Mouse (Mus musculus): ENCODE results near the gene Specc1l. TPM values are rescaled to one million over a fixed set of nuclear protein-coding genes. Genes with fewer than 3 reads are reported as not detected.

Specc1l gene
- 24.8 and 25.4 TPM in 2 replicates for polyA plus RNA-seq (2014; fragmentation: Nextera tagmentation; extraction: Ambion mirVana)

DNA sequence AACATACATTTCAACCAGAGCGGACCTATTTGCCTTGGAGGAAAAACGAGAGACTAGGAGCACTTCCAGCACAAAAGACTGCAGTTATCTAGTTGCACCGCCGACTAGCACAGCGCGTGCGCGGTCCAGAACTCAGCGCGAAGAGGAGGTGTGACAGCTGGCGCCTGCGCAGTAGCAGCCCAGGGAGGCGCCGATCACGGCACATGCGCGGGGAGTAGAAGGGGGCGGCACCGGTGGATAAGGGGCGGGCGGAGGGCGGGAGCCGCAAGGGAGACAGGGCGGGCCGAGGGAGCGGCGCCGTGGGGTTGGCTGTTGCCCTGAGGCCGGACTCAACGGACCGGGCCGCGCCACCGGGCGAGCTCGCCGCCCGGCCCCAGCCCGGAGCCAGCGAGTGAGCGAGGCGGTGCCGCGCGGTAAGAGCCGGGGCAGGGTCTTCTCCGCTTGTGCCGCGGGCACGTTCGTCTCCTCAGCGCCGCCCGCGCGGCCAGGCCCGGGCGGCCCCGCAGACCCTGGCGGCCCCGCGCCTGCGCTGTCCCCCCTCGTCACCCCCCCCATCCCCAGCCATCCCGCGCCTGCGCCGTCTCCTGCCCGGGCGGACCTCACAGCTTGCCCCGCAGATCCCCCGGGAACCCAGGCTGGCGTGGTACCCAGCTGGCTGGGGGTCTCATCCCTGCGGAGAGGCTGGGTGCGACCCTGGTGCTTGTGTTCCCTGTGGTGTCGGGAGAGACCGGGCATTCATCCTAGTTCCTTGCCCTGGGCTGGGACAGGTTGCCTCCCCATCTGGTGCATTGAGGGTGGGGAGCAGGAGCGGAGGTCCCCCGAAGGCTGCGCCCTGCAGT lies at the start of gene Specc1l:
TSS of gene Specc1l (plus strand) at position 267 of the 839 bp plus-strand sequence.
- DNase-seq (ENCODE audit: low spot score) (peak; percentile 94), ATAC-seq (replicated peaks; ENCODE audit: low FRiP score, low TSS enrichment, low read depth) (peak; percentile 98)
- under 1% methylated on average over 69 of the region's 80 CpGs for WGBS
- Histone ChIP-seq H3K36me3 (ENCODE audit: control insufficient read depth, insufficient read depth, low read length) (no peaks in the 10 kb centered on the region), H3K4me3 (ENCODE audit: low read depth, low read length) (peak within 1 kb of the TSS; percentile 84), H3K4me1 (replicated peaks; ENCODE audit: control insufficient read depth, insufficient read depth, low read length) (peaks cover 12% of the 10 kb centered on the region), H3K27ac (ENCODE audit: low read depth) (peak within 1 kb of the TSS; percentile 99), H3K27me3 (replicated peaks; ENCODE audit: control insufficient read depth, insufficient read depth, low read length) (no peaks in the 10 kb centered on the region), H3K9me3 (ENCODE audit: control insufficient read depth, low read length) (no peaks in the 10 kb centered on the region), H3K4me2 (ENCODE audit: low read length) (peak within 1 kb of the TSS; percentile 63), H3K9ac (ENCODE audit: low read length) (peak within 1 kb of the TSS; percentile 90)

DNA sequence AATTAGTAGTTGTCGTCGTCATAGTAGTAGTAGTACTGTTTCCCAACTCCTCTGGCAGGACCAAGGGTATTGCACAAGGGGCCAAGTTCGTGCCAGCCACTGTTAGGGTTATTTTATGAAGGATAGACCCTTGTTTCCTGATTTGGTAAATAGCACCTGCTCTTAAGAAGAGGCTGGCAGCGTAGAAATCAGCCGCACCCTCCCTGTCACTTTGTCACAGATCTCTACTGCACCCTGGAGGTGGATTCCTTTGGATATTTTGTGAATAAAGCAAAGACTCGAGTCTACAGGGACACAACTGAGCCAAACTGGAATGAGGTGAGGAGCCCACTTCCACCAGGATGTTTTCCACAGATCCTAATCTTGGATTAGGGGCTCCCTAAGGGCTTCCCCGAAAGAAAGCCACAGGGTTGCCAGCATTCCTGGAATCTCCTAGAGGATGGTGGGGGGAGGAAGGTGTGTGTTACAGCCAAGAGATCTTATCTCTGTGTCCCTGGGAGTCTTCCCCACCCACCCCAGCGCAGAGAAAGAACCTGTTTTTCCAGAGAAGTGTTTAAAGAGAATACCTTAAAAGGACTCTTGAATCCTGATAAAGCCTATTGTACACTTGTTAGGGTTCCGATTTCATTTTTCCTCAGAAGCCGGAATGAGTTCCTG lies 45.9 kb upstream of the Specc1l start:
- 65% methylated on average over 10 of the region's 10 CpGs for WGBS

DNA sequence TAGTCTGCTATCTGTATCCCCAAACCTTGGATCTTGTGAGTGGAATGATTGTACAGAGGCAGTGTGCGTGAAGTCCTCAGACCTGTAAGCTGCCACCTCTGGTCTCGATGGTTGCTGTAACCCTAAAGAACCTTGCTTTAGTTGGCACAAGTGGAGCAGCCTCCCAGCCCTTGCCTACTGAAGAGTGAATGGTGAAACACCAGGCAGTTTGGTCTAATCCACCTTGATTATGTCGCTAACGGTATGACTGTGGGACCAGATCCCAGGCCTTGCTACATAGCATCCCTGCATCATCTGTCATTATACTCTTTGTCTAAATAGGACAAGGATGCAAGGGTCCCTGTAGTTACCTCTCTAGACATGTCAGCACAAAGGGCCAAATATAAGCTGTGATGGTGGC lies 45.3 kb upstream of the Specc1l start:
- Histone ChIP-seq H3K27ac (ENCODE audit: low read depth) (0 out of 2 replicates have a peak overlapping the region, but pooled peaks have one; percentile 38), H3K4me2 (ENCODE audit: low read length) (no peak overlapping the region), H3K4me1 (replicated peaks; ENCODE audit: control insufficient read depth, insufficient read depth, low read length) (no peaks in the 10 kb centered on the region), H3K36me3 (ENCODE audit: control insufficient read depth, insufficient read depth, low read length) (peaks cover 56% of the 10 kb centered on the region), H3K4me3 (ENCODE audit: low read depth, low read length) (no peak overlapping the region), H3K9me3 (ENCODE audit: control insufficient read depth, low read length) (no peaks in the 10 kb centered on the region), H3K9ac (ENCODE audit: low read length) (no peak overlapping the region), H3K27me3 (replicated peaks; ENCODE audit: control insufficient read depth, insufficient read depth, low read length) (no peaks in the 10 kb centered on the region)
- DNase-seq (ENCODE audit: low spot score) (no peak), ATAC-seq (replicated peaks; ENCODE audit: low FRiP score, low TSS enrichment, low read depth) (no peak)
- 71% methylated on average over 4 of the region's 4 CpGs for WGBS

More for the DNA sequence above, 45.9 kb upstream of the Specc1l start:
- H3K4me1 ChIP-seq (replicated peaks; ENCODE audit: control insufficient read depth, insufficient read depth, low read length) = no peaks in the 10 kb centered on the region
- no peak overlapping the region for H3K4me2 ChIP-seq (ENCODE audit: low read length)
- ATAC-seq (replicated peaks; ENCODE audit: low FRiP score, low TSS enrichment, low read depth) (peak; percentile 67), DNase-seq (ENCODE audit: low spot score) (no peak)
- H3K27ac ChIP-seq (ENCODE audit: low read depth) = 0 out of 2 replicates have a peak overlapping the region, but pooled peaks have one; percentile 38
- H3K4me3 ChIP-seq (ENCODE audit: low read depth, low read length) = no peak overlapping the region
- no peaks in the 10 kb centered on the region for H3K27me3 ChIP-seq (replicated peaks; ENCODE audit: control insufficient read depth, insufficient read depth, low read length)
- peaks cover 54% of the 10 kb centered on the region for H3K36me3 ChIP-seq (ENCODE audit: control insufficient read depth, insufficient read depth, low read length)
- H3K9ac ChIP-seq (ENCODE audit: low read length) = no peak overlapping the region
- H3K9me3 ChIP-seq (ENCODE audit: control insufficient read depth, low read length) = no peaks in the 10 kb centered on the region

DNA sequence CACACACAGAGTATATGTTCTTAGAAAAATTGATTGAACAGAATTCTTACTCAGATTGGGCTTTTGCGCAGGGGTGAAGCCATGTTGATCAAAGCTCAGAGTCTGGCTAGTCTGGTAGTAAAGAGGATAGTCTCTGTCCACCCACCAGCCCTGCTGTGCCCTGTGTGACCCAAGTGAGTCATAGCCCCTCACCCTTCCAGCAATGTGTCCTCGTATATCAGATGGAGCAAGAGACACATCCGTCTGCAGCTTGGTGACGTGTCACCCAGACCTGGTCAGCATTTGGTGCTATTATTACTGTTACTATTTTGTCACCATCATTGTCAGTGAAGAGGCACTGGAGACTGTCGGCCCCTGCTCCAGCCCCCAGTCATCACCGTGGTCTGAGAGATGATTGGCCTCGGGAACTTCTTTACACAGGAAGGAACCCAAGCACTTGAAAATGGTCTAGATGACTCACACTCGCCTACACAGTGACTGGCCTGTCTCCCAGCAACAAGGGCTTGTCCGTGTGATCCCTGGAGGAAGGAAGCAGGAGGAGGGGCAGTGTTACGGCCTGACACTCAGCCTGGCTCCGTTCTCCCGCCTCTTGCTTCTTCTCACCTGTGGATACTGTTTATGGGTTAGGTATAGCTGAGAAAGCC lies 41.5 kb upstream of the Specc1l start:
- Histone ChIP-seq H3K27ac (ENCODE audit: low read depth) (no peak overlapping the region), H3K4me3 (ENCODE audit: low read depth, low read length) (no peak overlapping the region), H3K36me3 (ENCODE audit: control insufficient read depth, insufficient read depth, low read length) (peaks cover 42% of the 10 kb centered on the region), H3K9ac (ENCODE audit: low read length) (no peak overlapping the region), H3K27me3 (replicated peaks; ENCODE audit: control insufficient read depth, insufficient read depth, low read length) (no peaks in the 10 kb centered on the region), H3K4me1 (replicated peaks; ENCODE audit: control insufficient read depth, insufficient read depth, low read length) (no peaks in the 10 kb centered on the region), H3K9me3 (ENCODE audit: control insufficient read depth, low read length) (no peaks in the 10 kb centered on the region), H3K4me2 (ENCODE audit: low read length) (no peak overlapping the region)
- ATAC-seq (replicated peaks; ENCODE audit: low FRiP score, low TSS enrichment, low read depth) = peak; percentile 37
- no peak for DNase-seq (ENCODE audit: low spot score)
- 62% methylated on average over 12 of the region's 12 CpGs for WGBS

DNA sequence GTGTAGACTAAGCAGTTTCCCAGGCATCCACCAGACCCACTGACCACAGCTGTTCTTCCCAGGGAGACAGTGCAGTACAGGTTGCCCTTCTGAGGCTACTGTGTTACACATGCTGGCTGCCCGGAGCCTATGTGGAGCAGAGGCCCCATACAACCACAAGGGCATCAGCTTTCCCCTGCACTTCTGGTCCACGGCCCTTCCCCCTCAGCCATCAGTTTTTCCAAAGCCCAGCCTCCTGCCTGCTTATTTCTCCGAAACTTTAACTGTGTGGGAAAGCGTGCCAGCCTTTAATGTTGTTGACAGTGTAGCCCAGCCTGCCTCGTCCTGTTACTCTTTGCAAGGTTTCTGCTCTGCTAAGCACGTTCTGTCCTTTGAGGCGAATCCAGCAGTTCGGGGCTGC lies 38.8 kb upstream of the Specc1l start:
- Histone ChIP-seq H3K27ac (ENCODE audit: low read depth) (no peak overlapping the region), H3K4me2 (ENCODE audit: low read length) (no peak overlapping the region), H3K27me3 (replicated peaks; ENCODE audit: control insufficient read depth, insufficient read depth, low read length) (no peaks in the 10 kb centered on the region), H3K9ac (ENCODE audit: low read length) (no peak overlapping the region), H3K4me3 (ENCODE audit: low read depth, low read length) (no peak overlapping the region), H3K36me3 (ENCODE audit: control insufficient read depth, insufficient read depth, low read length) (peaks cover 50% of the 10 kb centered on the region), H3K9me3 (ENCODE audit: control insufficient read depth, low read length) (no peaks in the 10 kb centered on the region), H3K4me1 (replicated peaks; ENCODE audit: control insufficient read depth, insufficient read depth, low read length) (no peaks in the 10 kb centered on the region)
- ATAC-seq (replicated peaks; ENCODE audit: low FRiP score, low TSS enrichment, low read depth) (no peak), DNase-seq (ENCODE audit: low spot score) (no peak)
- WGBS = 78% methylated on average over 8 of the region's 8 CpGs

DNA sequence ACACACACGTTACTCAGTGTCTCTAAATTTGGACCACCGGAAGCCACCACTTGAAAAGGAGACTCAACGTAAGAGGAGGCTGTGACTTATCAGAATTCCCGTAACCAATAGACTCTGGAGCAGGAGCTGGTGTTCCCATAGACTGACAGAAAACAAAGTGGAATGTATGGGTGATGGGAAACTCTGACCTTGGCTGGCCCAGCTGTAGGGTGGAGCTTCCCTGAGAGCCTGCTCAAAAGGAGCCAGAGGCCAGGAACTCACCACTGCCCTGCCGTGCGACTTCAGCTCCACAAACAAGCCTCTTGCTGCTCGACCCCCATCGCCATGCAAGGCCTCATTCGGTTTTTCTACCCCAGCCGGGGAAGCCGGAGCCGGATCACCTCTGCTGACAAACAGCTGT lies 38.2 kb upstream of the Specc1l start:
- Histone ChIP-seq H3K4me1 (replicated peaks; ENCODE audit: control insufficient read depth, insufficient read depth, low read length) (no peaks in the 10 kb centered on the region), H3K27me3 (replicated peaks; ENCODE audit: control insufficient read depth, insufficient read depth, low read length) (no peaks in the 10 kb centered on the region), H3K36me3 (ENCODE audit: control insufficient read depth, insufficient read depth, low read length) (peaks cover 50% of the 10 kb centered on the region), H3K9me3 (ENCODE audit: control insufficient read depth, low read length) (no peaks in the 10 kb centered on the region), H3K9ac (ENCODE audit: low read length) (no peak overlapping the region), H3K4me3 (ENCODE audit: low read depth, low read length) (no peak overlapping the region), H3K4me2 (ENCODE audit: low read length) (no peak overlapping the region), H3K27ac (ENCODE audit: low read depth) (no peak overlapping the region)
- no peak for ATAC-seq (replicated peaks; ENCODE audit: low FRiP score, low TSS enrichment, low read depth)
- no peak for DNase-seq (ENCODE audit: low spot score)
- 69% methylated on average over 12 of the region's 12 CpGs for WGBS

DNA sequence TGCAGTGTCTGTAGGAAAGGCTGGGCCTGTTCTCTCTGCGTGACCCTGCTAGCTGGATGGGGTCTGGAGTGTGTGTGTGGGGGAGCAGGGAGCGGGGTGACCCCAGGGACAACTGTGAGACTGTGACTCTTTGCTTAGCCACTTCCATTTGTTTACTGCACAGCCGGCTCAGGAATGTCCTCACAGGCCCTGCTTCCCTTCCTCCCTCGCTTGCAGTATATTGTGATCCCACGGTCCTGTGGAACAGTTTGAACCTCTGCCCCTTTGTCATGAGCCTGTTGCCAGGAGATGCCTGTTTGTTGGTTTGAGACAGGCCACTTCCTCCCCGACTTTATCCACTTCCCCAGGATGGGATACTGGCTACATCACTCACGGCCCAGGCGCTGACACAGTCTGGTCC lies 35.4 kb upstream of the Specc1l start:
- H3K27ac ChIP-seq (ENCODE audit: low read depth) = peak overlapping the region; percentile 34
- no peak for ATAC-seq (replicated peaks; ENCODE audit: low FRiP score, low TSS enrichment, low read depth)
- H3K36me3 ChIP-seq (ENCODE audit: control insufficient read depth, insufficient read depth, low read length) = peaks cover 68% of the 10 kb centered on the region
- H3K9ac ChIP-seq (ENCODE audit: low read length) = no peak overlapping the region
- H3K9me3 ChIP-seq (ENCODE audit: control insufficient read depth, low read length) = no peaks in the 10 kb centered on the region
- no peak for DNase-seq (ENCODE audit: low spot score)
- no peak overlapping the region for H3K4me3 ChIP-seq (ENCODE audit: low read depth, low read length)
- H3K27me3 ChIP-seq (replicated peaks; ENCODE audit: control insufficient read depth, insufficient read depth, low read length) = no peaks in the 10 kb centered on the region
- 60% methylated on average over 8 of the region's 8 CpGs for WGBS
- H3K4me1 ChIP-seq (replicated peaks; ENCODE audit: control insufficient read depth, insufficient read depth, low read length) = no peaks in the 10 kb centered on the region
- H3K4me2 ChIP-seq (ENCODE audit: low read length) = no peak overlapping the region

DNA sequence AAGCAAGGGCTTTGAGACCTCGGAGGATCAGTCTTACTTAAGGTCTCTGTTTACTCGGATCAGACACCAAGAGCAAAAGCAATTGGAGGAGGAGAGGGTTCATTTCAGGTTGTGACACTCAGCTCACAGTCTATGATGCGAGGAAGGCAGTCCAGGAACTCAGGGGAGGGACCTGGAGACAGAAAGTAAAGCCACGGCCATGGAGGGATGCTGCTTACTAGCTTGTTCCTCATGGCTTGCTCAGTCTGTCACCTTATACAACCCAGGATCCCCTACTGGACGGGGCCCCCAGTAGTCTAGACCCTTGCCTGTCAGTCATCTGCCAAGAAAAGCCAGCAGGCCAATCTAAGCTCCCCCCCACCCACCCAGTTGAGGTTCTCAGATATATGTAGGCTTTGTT lies 33.0 kb upstream of the Specc1l start:
- peaks cover 80% of the 10 kb centered on the region for H3K36me3 ChIP-seq (ENCODE audit: control insufficient read depth, insufficient read depth, low read length)
- 92% methylated on average over 5 of the region's 5 CpGs for WGBS
- ATAC-seq (replicated peaks; ENCODE audit: low FRiP score, low TSS enrichment, low read depth) = no peak
- H3K4me1 ChIP-seq (replicated peaks; ENCODE audit: control insufficient read depth, insufficient read depth, low read length) = no peaks in the 10 kb centered on the region
- no peak overlapping the region for H3K4me3 ChIP-seq (ENCODE audit: low read depth, low read length)
- H3K9ac ChIP-seq (ENCODE audit: low read length) = no peak overlapping the region
- H3K4me2 ChIP-seq (ENCODE audit: low read length) = no peak overlapping the region
- no peak overlapping the region for H3K27ac ChIP-seq (ENCODE audit: low read depth)
- no peaks in the 10 kb centered on the region for H3K9me3 ChIP-seq (ENCODE audit: control insufficient read depth, low read length)
- no peaks in the 10 kb centered on the region for H3K27me3 ChIP-seq (replicated peaks; ENCODE audit: control insufficient read depth, insufficient read depth, low read length)
- DNase-seq (ENCODE audit: low spot score) = no peak
